Mouse (Mus musculus) brain, embryonic 14.5 days (tissue): ENCODE measurements around the gene Smad6. TPM values are rescaled to one million over a fixed set of nuclear protein-coding genes. Genes with fewer than 3 reads are reported as not detected.

ENCODE experiments used
- DNase-seq: peaks from one replicate; pipeline ENCODE4 v3.0.0-alpha.2; 2011; ENCODE audit warnings: low read depth
- CTCF ChIP-seq: fragments of 200-500 bp; IDR thresholded peaks from 2 replicates; pipeline ENCODE4 v1.5.1; 2012; ENCODE audit warnings: inconsistent platforms, mild to moderate bottlenecking, moderate library complexity, borderline replicate concordance; ENCODE audit not compliant: insufficient read depth, insufficient read length; ENCODE audit errors: extremely low read depth
- POLR2A ChIP-seq: fragments of 200-500 bp; IDR thresholded peaks from 2 replicates; pipeline ENCODE4 v1.6.1; 2012; ENCODE audit warnings: mild to moderate bottlenecking, inconsistent platforms, borderline replicate concordance; ENCODE audit not compliant: poor library complexity, insufficient read depth, insufficient read length, severe bottlenecking; ENCODE audit errors: extremely low read depth
- polyA plus RNA-seq: library from polyadenylated mRNA; depleted of rRNA; stranded (reverse); fragments of >200 nt; gene quantifications from 2 replicates; pipeline ENCODE4 v1.2.3, GENCODE M21; 2012

The Smad6 gene
- polyA plus RNA-seq, 1 experiment, result 6.1 TPM

- TF ChIP-seq POLR2A (no peak), CTCF (no peak)
Observed at GRCm38 (mm10) chr9:63980179-63981086, 41.4 kb downstream of the Smad6 start.

GRCm38 (mm10) chr9:63979275-63979674 is 42.6 kb downstream of the Smad6 start:
- TF ChIP-seq CTCF, result no peak
- TF ChIP-seq POLR2A, result no peak
- DNase-seq, result no peak

More at GRCm38 (mm10) chr9:63980179-63981086, 41.4 kb downstream of the Smad6 start:
- DNase-seq, result peak; percentile 68

- no peak for DNase-seq
- TF ChIP-seq CTCF, result no peak
- no peak for TF ChIP-seq POLR2A
Observed at GRCm38 (mm10) chr9:63978682-63979081, 43.2 kb downstream of the Smad6 start.

- TF ChIP-seq CTCF (peak; percentile 4; the same call in 1 of the 2 replicates), POLR2A (no peak)
- DNase-seq, result peak; percentile 56
Observed at GRCm38 (mm10) chr9:63975996-63976395, 45.9 kb downstream of the Smad6 start.

GRCm38 (mm10) chr9:63974258-63975023 is 47.4 kb downstream of the Smad6 start:
- TF ChIP-seq POLR2A (no peak), CTCF (no peak)
- DNase-seq, result no peak

- TF ChIP-seq CTCF (no peak), POLR2A (no peak)
- no peak for DNase-seq
Observed at GRCm38 (mm10) chr9:63973662-63974190, 48.1 kb downstream of the Smad6 start.

- no peak for DNase-seq
- TF ChIP-seq POLR2A (no peak), CTCF (no peak)
Observed at GRCm38 (mm10) chr9:63972576-63973290, 49.1 kb downstream of the Smad6 start.

GRCm38 (mm10) chr9:63971557-63971956 is 50.3 kb downstream of the Smad6 start:
- TF ChIP-seq POLR2A (no peak), CTCF (no peak)
- DNase-seq, result no peak

- DNase-seq, result no peak
Observed at GRCm38 (mm10) chr9:63970836-63971235, 51.0 kb downstream of the Smad6 start.

GRCm38 (mm10) chr9:63970388-63970787 is 51.5 kb downstream of the Smad6 start:
- TF ChIP-seq POLR2A (no peak), CTCF (no peak)
- no peak for DNase-seq

More at GRCm38 (mm10) chr9:63970836-63971235, 51.0 kb downstream of the Smad6 start:
- TF ChIP-seq POLR2A (no peak), CTCF (no peak)

GRCm38 (mm10) chr9:63969467-63969866 is 52.4 kb downstream of the Smad6 start:
- TF ChIP-seq CTCF (no peak), POLR2A (no peak)
- DNase-seq, result no peak

GRCm38 (mm10) chr9:63968592-63968991 is 53.3 kb downstream of the Smad6 start:
- no peak for TF ChIP-seq POLR2A
- no peak for TF ChIP-seq CTCF
- DNase-seq, result peak; percentile 93
